Mouse (Mus musculus) left cerebral cortex, postnatal 4 days (tissue): ENCODE measurements at regions not wholly inside any gene's neighbourhood (a gene's known extent, or its start where the extent isn't known, plus 50 kb on each side); places are given as distances from the start of the nearest gene placed in this dataset.
A peak's percentile ranks its signal among the peaks of the same experiment; 100 is the strongest.

Source experiments
- DNase-seq: peaks from one replicate; pipeline ENCODE4 v3.0.0-alpha.2; 2022
- intact Hi-C: fragments of 180-260 bp; cut with DNase I; formaldehyde crosslinking; loops from one replicate; pipeline ENCODE4 v1.15.1; 2025

DNA sequence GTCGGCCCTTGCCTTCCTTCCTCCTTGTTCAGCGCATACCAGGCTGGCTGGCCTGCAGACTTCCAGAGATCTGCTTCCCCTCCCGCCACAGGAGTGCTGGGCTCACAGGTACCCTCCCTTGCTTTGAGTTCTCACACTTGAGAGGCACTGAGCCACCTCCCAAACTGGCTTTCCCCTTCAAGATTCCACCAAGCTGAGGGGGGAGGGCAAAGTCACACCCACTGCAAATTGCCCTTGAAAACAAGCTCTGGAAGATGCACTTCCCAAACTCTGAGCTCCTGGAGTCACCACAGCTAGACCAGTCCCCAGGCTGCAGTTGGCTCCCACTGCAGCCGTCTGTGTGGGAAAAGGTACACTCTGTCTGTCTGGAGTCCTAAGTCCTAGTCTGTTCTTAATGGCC is 142.1 kb upstream of the Slc22a12 start:
- intact Hi-C loops: no loop called here
- DNase-seq: no peak

DNA sequence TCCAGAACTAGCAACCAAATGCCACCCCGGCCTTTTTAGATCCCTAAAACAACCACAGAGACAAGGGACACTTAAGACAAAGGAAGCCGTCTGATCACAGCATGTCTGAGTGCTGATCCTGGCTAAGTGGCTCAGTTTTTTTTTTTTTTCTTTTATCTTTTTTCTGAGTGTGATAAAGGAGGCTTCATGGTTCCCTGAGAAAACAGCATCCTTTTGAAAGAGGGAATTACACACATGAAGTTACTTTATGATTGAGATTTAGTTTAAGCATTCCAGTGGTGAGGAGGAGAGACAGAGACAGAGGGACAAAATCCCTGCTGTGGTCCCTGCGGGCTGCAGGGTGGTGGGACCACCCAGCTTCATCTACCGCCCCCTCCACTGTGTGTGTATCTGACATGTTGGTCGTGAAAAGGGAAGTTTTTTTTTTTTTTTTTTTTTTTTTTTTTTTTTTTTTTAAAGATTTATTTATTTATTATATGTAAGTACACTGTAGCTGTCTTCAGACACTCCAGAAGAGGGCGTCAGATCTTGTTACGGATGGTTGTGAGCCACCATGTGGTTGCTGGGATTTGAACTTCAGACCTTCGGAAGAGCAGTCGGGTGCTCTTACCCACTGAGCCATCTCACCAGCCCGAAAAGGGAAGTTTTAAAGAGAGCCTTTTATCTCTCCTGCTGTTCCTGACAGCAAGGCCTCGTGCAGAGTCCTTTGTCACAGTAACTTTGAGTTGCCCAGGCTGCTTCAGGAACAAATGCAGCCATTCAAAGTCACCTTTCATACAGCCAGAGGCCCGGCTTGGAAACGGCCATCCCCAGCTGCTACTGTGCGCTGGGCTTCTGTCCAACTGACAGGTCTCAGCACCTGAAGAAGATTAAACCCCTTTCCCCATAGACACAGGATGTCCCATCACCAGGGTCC is 136.8 kb upstream of the Slc22a12 start:
- intact Hi-C loops: no loop called here
- no peak for DNase-seq

DNA sequence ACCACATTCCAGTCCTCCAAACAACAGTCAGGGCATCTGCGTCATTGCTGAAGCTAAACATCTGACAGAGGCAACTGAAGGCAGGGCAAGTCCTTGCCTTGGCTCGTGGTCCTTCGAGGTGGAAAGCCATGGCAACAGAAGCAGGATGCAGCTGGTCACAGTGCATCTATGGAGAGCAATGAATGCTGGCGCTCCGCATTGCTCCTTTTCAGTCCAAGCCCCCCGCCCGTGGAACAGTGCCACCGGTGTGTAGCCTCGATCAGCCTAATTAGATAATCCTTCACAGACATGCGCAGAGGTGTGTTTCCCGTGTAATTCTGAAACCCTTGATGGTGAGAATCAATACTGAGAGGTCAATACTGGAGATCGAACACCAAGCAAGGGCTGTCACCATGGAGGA is 134.7 kb upstream of the Slc22a12 start:
- DNase-seq: peak; percentile 38
- intact Hi-C loops: no loop called here

DNA sequence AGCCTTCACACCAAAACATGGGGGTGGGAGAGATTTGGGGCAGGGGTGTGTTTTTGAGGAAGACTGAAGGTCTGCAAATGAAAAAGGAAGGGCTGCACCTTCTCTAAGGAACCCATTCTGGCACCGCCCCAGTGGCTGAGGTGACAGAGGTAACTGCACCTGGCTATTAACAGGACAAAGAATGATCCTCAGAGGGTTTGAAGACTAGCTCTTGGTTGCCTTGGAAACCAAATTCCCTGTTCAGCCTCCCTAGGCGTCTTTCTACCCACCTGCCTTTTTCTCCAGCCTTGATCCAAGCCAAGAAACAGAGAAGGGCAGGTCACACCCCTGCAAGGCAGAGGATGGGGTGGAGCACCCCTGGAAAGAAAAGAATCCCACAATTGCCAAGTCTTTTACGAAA is 132.8 kb upstream of the Slc22a12 start:
- intact Hi-C loops: no loop called here
- DNase-seq: no peak

DNA sequence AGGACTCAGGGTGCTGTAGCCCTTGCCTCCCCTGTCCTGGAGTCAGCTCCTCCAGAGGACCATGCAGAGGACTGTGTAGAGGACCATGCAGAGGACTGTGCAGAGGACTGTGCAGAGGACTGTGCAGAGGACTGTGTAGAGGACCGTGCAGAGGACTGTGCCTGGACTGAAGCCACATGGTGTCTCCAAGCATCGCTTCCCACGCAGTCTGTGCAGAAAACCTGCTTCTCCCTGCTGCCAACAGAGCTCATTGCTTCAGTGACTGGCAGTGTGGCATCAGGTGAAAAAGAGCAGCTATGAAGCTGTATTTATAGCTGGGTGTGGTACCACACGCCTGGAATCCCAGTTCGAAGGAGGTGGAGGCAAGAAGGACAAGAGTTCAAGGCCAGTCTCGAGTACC is 128.9 kb upstream of the Slc22a12 start:
- intact Hi-C loops: no loop called here
- no peak for DNase-seq

DNA sequence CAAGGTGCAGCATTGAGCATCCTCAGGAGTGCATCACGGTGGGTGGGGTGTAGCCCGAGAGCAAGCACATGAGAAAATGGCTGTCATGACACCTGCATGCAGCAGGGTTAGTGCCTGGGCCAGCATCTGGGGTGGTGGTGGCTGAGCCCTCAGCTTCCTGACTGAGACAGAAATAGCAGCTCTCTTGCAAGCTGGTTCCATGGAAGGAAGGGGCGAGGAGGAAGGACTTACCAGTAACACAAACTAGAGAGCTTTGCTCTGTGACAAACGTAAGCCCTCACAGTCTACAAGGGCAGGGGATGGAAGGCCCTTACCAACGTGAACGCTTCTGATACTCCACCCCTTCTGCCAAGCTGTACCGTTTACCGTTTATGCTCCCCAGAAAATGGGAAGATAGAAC is 127.0 kb upstream of the Slc22a12 start:
- no peak for DNase-seq
- intact Hi-C loops: no loop called here

DNA sequence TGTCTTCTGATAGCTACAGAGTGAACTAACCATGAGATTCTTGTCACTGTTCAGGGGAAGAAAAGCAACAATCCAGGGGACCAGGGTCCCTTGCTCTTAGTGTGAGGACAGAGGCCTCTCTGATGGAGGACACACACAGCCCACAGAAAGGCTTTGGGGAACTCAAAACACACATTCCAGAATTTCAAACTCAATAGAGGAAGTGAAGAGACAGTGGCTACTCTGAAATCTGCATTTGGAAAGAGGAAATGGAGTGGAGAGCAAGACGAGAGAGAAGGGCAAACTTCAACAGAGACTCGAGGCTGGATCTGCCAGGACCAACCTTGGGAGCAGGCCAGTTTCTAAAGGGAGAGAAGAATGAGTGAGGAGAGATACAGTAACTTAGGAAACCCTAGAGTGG is 125.7 kb upstream of the Slc22a12 start:
- intact Hi-C loops: no loop called here
- no peak for DNase-seq

DNA sequence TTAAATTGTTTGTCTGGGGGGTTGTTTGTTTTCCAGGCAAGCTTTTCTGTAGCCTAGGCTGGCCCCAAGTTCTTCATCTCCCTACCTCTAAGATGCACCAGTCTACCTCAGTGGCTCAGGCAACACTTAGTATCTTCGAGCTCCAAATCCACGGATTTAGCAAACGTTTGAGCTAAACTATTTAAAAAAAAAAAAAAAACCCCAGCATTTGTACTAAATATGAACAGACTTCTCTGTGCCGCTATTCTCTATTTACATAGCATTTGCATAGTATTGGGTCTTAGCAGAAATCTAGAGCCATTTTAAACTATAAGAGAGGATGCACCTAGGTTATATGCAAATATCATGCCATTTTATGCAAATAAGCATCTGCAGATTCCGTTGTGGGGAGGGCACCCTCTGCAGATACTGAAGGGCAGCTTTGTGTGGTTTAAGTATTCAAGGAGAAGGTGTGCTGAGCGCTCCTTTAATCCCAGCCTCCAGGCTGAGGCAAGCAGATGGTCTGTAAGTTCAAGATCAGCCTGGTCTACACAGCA is 123.4 kb upstream of the Slc22a12 start:
- intact Hi-C loops: no loop called here
- DNase-seq: no peak

DNA sequence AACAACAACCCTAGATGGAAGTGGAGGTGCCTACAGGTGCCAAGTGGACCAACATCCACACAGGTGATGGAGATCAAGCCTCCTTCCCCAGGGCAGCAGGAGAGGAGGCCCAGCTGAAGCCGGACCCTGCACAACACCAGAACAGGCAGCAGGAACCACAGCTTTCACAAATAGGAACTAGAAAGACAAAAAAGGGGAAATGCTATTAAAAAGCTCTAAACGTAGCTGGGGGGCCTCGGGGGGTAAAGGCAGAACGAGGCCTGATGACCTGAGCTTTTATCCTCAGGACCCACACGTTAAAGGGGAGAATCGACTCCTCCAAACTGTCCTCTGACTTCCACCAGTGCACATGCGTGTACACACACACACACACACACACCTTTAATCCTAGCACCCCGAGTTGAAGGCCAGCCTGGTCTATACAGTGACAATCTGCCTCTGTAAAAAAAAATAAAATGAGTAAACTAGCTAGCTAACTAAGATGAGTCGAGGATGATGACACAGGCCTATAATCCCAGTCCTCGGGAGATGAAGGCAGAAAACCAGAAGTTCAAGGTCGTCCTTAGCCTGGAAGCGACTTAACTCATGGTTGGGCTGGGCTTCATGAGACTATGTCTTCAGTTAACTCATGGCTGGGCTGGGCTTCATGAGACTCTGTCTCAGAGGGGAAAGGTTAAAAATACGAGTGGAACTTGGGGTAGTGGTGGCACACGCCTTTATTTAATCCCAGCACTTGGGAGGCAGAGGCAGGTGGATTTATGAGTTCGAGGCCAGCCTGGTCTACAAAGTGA is 122.6 kb upstream of the Slc22a12 start:
- intact Hi-C loops: loop anchor here (2.0 kb wide), 1 partner anchor 173 kb away; no protein-coding TSS in a partner anchor
- no peak for DNase-seq

DNA sequence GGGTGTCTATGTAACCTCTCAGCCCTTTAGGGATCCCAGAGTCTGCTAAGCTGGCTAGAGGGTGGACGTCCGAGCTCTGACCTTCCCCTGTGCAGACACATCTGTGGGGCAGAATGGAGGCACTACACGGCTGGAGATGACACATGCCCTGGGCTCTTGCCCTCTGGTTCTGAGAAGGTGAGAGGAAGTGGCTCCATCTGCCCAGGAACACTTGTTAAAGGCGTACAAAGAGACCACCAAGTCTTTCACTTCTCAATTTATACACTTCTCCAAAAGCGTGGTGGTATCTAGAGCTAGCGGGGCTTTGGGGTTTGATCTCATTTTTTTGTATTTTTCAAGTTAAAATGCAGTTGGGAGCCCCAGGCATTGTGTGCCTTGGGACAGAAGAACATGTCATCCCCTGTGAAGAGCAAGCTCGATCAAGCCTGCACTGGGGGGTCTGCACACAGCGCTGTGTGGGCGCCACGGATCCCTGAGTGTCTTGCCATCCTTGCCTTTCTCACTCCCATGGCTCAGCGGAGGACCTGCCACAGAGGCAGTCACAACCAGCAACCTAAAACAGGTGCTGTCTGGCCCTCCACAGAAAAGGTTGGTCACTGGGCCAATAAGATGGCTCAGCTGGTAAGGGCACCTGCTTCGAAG is 121.6 kb upstream of the Slc22a12 start:
- DNase-seq: no peak
- intact Hi-C loops: loop anchor here (2.0 kb wide), 1 partner anchor 172 kb away; no protein-coding TSS in a partner anchor

DNA sequence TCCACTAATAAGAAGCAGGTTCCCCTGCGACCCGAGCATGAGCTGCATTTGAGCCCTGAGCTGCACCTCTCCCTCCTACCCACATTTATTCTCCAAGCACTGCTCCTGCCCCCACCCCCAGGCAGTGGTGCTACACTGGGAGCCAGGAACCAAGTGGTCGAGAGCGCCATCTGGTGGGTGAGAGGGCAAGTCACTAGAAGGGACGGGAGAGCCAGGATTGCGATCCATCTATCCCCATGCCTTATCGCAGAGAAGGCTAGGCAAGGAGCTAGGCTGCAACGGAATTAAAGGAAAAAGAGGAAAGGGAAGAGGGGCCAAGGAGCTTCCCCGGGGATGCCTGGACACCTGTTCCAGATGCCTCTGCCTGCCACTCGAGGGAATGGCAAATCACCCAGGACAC is 120.6 kb upstream of the Slc22a12 start:
- intact Hi-C loops: no loop called here
- DNase-seq: peak; percentile 95

DNA sequence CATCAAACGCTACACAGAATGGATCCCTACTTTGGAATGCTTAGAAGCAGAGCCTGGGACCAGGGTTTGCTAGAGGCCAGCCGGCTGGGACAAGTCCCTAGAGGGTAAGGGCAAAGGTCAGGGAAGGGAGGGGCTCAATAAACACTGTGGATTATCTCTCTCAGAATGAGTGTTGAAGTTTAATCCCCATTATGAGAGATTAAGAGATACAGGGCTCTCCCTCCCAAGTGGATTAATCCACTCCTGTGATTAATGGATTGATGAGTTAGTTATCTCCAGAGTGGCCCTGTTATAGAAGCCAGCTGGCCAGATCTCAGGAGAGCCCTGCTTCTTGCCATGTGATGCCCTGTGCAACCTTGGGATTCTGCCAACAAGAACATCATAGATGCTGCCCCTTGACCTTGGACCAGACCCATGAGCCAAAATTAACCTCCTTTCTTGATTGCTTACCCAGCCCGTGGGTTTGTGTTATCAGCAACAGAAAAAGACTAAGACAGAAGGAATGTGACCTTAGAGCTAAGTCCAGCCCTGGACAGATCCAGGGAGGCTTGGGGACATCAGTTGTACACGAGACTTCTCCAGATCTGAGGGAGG is 119.6 kb upstream of the Slc22a12 start:
- intact Hi-C loops: no loop called here
- DNase-seq: no peak

DNA sequence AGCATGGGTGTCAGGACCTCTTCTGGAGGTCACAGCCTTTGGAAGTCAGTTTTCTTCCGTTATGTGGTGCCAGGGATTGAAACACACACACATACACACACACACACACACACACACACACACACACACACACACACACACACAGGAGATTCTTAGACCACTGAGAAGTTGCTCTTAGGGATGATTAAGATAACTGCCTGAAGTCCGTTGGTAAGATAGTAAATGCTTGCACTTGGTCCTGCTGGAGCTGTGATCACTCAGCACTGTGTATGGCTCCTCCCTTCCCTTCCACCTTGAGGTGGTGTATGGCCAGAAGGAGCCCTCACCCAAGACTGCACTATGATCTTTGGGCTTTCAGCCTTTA is 118.7 kb upstream of the Slc22a12 start:
- no peak for DNase-seq
- intact Hi-C loops: no loop called here

DNA sequence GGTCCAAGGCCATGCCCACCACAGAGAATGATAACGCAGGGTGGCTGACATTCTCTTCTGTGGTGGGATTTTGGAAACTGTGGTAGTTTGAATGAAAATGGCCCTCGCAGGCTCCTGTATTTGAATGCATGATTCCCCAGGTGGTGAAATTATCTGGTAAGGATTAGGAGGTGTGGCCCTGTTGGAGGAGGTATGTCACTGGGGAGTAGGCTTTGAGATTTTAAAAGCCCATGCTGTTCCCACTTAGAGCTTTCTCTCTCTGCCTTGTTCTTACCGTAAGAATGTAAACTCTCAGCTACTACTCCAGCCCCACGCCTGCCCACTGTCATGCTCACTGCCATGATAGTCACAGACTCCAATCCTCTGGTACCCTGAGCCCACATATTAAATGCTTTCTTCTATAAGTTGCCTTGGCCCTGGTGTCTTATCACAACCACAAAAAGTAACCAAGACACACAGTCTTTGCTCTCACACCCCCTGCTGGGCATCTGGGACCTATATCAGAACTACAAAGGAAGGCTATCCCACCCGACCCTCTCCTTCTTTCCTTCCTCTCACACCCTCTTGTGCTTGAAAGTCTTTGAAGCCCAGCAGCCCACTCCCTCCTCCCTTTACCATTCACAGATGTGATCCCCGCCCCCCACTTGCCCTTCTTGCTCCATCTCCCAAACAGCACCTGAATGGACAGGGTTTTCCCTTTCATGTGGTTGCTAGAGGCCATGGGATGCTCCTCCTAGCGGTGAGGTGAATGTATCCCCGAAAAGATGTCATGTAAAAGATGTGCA is 118.1 kb upstream of the Slc22a12 start:
- DNase-seq: no peak
- intact Hi-C loops: no loop called here

DNA sequence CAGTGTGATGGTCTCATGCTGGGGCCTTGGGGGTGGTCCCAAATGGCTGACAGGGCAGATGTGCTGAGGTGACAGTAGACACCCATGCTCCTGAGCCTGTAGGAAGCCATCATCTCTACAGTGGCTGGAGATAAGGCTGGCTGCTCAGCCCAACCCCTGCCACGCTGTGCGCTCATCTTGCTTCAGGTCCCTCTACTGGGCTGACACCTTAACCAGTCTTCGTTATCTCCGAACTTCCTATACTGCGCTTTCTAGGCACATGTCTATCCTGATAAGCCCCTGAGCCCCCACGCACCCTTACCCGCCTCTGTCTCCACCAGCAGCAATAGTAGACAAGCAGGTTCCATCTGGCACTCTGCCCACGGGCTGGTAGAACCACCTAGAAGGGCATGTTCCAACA is 117.3 kb upstream of the Slc22a12 start:
- DNase-seq: no peak
- intact Hi-C loops: no loop called here

DNA sequence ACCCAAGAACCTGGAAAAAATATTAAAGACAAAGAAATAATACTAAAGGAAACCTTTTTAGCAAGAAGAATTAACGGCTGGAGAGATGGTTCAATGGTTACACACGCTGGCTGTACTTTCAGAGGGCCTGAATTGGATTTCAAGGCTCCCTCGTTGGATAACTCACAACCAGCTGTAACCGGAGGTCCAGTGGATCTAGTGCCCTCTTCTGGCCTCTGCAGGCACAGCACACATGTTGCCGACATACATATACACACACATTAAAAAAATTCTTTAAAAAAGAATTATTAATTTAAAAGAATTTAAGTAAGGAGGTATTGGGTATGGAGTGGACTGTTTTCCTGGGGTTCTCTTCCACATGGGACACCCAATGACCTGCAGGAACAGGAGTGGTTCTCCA is 111.7 kb upstream of the Slc22a12 start:
- DNase-seq: no peak
- intact Hi-C loops: no loop called here

DNA sequence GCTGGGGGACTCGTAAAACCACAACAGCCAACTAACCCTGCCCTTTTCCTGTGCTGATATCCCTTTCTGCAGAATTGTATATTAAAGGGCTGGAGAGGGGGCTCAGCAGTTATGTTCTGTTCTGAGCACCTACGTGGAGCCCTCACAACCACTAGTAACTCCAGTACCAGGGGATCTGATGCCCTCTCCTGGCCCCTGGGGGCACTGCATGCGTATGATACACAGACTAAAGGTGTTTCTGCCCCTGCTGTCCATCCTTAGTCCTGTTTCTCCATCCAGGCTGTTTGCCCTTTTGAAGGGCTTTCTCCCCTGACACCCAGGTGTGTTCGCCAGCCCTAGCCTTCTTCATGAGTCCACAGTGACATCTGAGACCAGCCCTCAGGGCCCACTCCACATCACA is 109.9 kb upstream of the Slc22a12 start:
- intact Hi-C loops: no loop called here
- DNase-seq: peak; percentile 33

DNA sequence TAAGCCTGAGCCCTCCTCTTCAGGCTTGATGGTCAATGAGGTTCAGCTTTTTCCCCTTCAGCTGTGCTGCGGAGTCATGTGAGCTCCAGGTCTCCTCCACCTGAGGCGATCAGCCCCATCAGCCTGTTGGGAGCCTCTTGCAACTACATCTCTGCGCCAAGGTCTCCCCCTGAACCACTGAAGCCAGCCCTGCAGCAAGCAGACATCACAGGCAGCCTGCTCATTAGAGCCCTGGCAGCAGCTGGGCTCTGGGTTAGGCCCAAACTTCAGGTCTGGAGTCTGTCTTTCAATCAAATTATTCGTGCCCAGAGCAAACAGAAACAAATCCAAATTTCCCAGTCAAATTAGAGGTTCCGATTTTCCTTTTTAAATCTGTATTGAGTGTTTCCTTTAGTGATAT is 108.4 kb upstream of the Slc22a12 start:
- DNase-seq: peak; percentile 32
- intact Hi-C loops: no loop called here

DNA sequence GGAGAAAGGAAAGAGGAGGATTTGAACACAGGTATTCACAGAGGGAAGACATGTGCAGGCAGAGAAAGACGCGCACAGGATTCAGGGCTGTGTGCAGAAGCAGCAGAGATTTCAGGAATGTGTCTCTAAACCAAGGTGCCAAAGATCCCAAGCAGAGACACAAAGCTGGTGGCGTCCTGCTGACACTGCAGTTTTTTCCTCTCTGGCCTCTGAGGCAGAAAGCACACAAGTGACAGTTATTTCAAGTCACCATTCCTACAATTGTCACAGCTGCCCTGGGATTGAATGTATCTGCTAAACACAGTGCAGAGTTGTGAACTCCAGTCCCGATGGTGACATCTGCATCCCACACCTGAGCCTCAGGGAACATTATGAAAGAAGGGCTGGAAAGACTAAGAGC is 107.1 kb upstream of the Slc22a12 start:
- no peak for DNase-seq
- intact Hi-C loops: no loop called here

DNA sequence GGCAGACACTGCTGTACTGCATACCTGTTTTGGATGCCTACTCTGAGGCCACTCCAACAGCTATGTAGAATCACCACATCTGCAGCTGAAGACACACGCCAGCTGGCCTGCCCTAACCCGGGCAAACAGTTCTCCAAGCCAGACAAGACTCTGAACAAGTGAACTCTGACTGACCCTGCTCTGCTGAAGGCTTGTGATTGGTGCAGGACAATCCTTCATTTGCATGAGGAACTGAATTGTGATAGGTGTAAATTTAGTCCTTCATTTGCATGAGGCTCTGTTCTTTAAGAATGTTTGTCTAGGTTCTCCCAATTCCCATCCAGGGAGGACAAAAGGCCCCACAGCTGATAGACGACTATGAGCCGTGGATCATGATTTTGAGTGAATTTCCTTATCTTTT is 104.9 kb upstream of the Slc22a12 start:
- no peak for DNase-seq
- intact Hi-C loops: no loop called here
